Mouse (Mus musculus) lung, adult 2 months (tissue): Measurements from ENCODE around the gene Mtfr2.

Experiments used
- CTCF ChIP-seq: fragments of 200-500 bp; IDR thresholded peaks from 2 replicates; pipeline ENCODE4 v1.5.1; 2011; ENCODE audit warnings: mild to moderate bottlenecking, low read length, control low read depth; ENCODE audit not compliant: insufficient read depth
- POLR2A ChIP-seq: fragments of 200-500 bp; IDR thresholded peaks from 2 replicates; pipeline ENCODE4 v1.6.1; 2011; ENCODE audit warnings: low read depth, mild to moderate bottlenecking, control low read depth, low read length, borderline replicate concordance; ENCODE audit errors: extremely low read depth

DNA sequence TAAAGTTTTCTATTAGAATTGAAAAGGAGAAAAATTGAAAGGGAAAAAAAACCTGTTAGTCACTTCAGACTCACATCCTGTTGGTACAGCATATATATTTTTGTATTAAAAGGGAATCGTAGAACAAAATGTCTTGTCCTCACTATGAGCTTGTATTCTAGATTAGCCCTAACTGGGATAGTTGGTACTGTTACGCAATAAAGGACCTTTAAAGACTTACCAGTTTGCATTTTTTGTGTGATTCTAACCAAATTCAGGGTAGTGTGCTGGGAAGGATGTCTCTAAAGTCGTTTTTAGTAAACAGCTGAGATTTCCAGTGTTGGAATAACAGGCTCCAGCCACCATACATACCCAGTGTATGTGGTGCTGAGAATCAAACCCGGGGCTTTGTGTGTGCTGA, 33.6 kb upstream of the Mtfr2 start:
- TF ChIP-seq CTCF: no peak
- no peak for TF ChIP-seq POLR2A
